Mouse (Mus musculus): Measurements from ENCODE around the gene Vav3. TPM values are rescaled to one million over a fixed set of nuclear protein-coding genes. Genes with fewer than 3 reads are reported as not detected.

Gene Vav3
- polyA plus RNA-seq, 1 experiment from 2014 or later: 19.9 TPM

- H3K9me3 ChIP-seq: no peaks in the 10 kb centered on the region
- no peak for ATAC-seq (ENCODE audit: low read depth)
- H3K4me2 ChIP-seq: no peak overlapping the region
- WGBS: 81% methylated on average over 1 of the region's 1 CpGs
- H3K4me1 ChIP-seq (replicated peaks): 0 out of 2 replicates have a peak, but pooled peaks cover 4% of the 10 kb centered on the region
- H3K27ac ChIP-seq (replicated peaks): no peak overlapping the region
- no peak overlapping the region for H3K4me3 ChIP-seq
- H3K36me3 ChIP-seq: no peaks in the 10 kb centered on the region
- no peak overlapping the region for H3K9ac ChIP-seq
- H3K27me3 ChIP-seq: no peaks in the 10 kb centered on the region
Measured at GRCm38 (mm10) chr3:109456340-109456739, 115.9 kb downstream of the Vav3 start.

GRCm38 (mm10) chr3:109463684-109464083 lies 123.2 kb downstream of the Vav3 start:
- no peak for ATAC-seq (ENCODE audit: low read depth)
- whole genome bisulfite sequencing: 83% methylated on average over 6 of the region's 6 CpGs
- no peaks in the 10 kb centered on the region for H3K36me3 ChIP-seq

GRCm38 (mm10) chr3:109464600-109464999 lies 124.1 kb downstream of the Vav3 start:
- Histone ChIP-seq H3K9ac (no peak overlapping the region), H3K4me2 (no peak overlapping the region), H3K27ac (replicated peaks) (no peak overlapping the region), H3K36me3 (no peaks in the 10 kb centered on the region), H3K9me3 (no peaks in the 10 kb centered on the region), H3K27me3 (no peaks in the 10 kb centered on the region), H3K4me3 (no peak overlapping the region), H3K4me1 (replicated peaks) (no peaks in the 10 kb centered on the region; the same call in 1 of the 2 replicates)
- 87% methylated on average over 8 of the region's 8 CpGs for WGBS
- no peak for ATAC-seq (ENCODE audit: low read depth)

More at GRCm38 (mm10) chr3:109463684-109464083, 123.2 kb downstream of the Vav3 start:
- H3K4me1 ChIP-seq (replicated peaks): no peaks in the 10 kb centered on the region; the same call in 1 of the 2 replicates
- H3K4me3 ChIP-seq: no peak overlapping the region
- no peaks in the 10 kb centered on the region for H3K9me3 ChIP-seq
- no peaks in the 10 kb centered on the region for H3K27me3 ChIP-seq
- no peak overlapping the region for H3K9ac ChIP-seq
- no peak overlapping the region for H3K27ac ChIP-seq (replicated peaks)
- H3K4me2 ChIP-seq: no peak overlapping the region

GRCm38 (mm10) chr3:109466541-109466940 lies 126.1 kb downstream of the Vav3 start:
- H3K4me3 ChIP-seq: no peak overlapping the region
- no peak overlapping the region for H3K9ac ChIP-seq
- H3K4me2 ChIP-seq: no peak overlapping the region
- no peak overlapping the region for H3K27ac ChIP-seq (replicated peaks)
- H3K4me1 ChIP-seq (replicated peaks): no peaks in the 10 kb centered on the region; the same call in 1 of the 2 replicates
- no peaks in the 10 kb centered on the region for H3K9me3 ChIP-seq
- no peaks in the 10 kb centered on the region for H3K27me3 ChIP-seq
- ATAC-seq (ENCODE audit: low read depth): no peak
- H3K36me3 ChIP-seq: no peaks in the 10 kb centered on the region

GRCm38 (mm10) chr3:109467288-109467687 lies 126.8 kb downstream of the Vav3 start:
- Histone ChIP-seq H3K9me3 (no peaks in the 10 kb centered on the region), H3K4me3 (no peak overlapping the region)
- no peak for ATAC-seq (ENCODE audit: low read depth)

GRCm38 (mm10) chr3:109469465-109469864 lies 129.0 kb downstream of the Vav3 start:
- no peak for ATAC-seq (ENCODE audit: low read depth)
- no peak overlapping the region for H3K4me2 ChIP-seq
- H3K36me3 ChIP-seq: no peaks in the 10 kb centered on the region
- H3K4me1 ChIP-seq (replicated peaks): no peaks in the 10 kb centered on the region; the same call in 1 of the 2 replicates
- no peaks in the 10 kb centered on the region for H3K27me3 ChIP-seq
- no peak overlapping the region for H3K9ac ChIP-seq
- no peak overlapping the region for H3K27ac ChIP-seq (replicated peaks)
- no peak overlapping the region for H3K4me3 ChIP-seq
- no peaks in the 10 kb centered on the region for H3K9me3 ChIP-seq
- 80% methylated on average over 3 of the region's 3 CpGs for WGBS

More at GRCm38 (mm10) chr3:109467288-109467687, 126.8 kb downstream of the Vav3 start:
- Histone ChIP-seq H3K27ac (replicated peaks) (no peak overlapping the region), H3K36me3 (no peaks in the 10 kb centered on the region), H3K9ac (no peak overlapping the region), H3K4me2 (no peak overlapping the region), H3K27me3 (no peaks in the 10 kb centered on the region), H3K4me1 (replicated peaks) (no peaks in the 10 kb centered on the region; the same call in 1 of the 2 replicates)
- 48% methylated on average over 4 of the region's 4 CpGs for WGBS

GRCm38 (mm10) chr3:109470651-109471255 lies 130.3 kb downstream of the Vav3 start:
- H3K9me3 ChIP-seq: no peaks in the 10 kb centered on the region
- H3K9ac ChIP-seq: no peak overlapping the region
- H3K27ac ChIP-seq (replicated peaks): no peak overlapping the region
- no peak overlapping the region for H3K4me2 ChIP-seq
- H3K4me3 ChIP-seq: no peak overlapping the region
- WGBS: 70% methylated on average over 1 of the region's 1 CpGs
- H3K36me3 ChIP-seq: no peaks in the 10 kb centered on the region
- no peak for ATAC-seq (ENCODE audit: low read depth)
- no peaks in the 10 kb centered on the region for H3K27me3 ChIP-seq
- no peaks in the 10 kb centered on the region; the same call in 1 of the 2 replicates for H3K4me1 ChIP-seq (replicated peaks)

- Histone ChIP-seq H3K27ac (replicated peaks) (no peak overlapping the region), H3K4me2 (no peak overlapping the region), H3K9ac (no peak overlapping the region), H3K4me1 (replicated peaks) (peaks cover 5% of the 10 kb centered on the region; the same call in 1 of the 2 replicates), H3K4me3 (no peak overlapping the region), H3K27me3 (no peaks in the 10 kb centered on the region), H3K36me3 (no peaks in the 10 kb centered on the region), H3K9me3 (no peaks in the 10 kb centered on the region)
- 67% methylated on average over 8 of the region's 8 CpGs for WGBS
- no peak for ATAC-seq (ENCODE audit: low read depth)
Measured at GRCm38 (mm10) chr3:109476521-109476920, 136.1 kb downstream of the Vav3 start.

GRCm38 (mm10) chr3:109478297-109478696 lies 137.8 kb downstream of the Vav3 start:
- Histone ChIP-seq H3K27ac (replicated peaks) (no peak overlapping the region), H3K4me2 (no peak overlapping the region), H3K4me1 (replicated peaks) (peaks cover 5% of the 10 kb centered on the region; the same call in 1 of the 2 replicates), H3K9me3 (no peaks in the 10 kb centered on the region), H3K4me3 (no peak overlapping the region), H3K9ac (no peak overlapping the region), H3K27me3 (no peaks in the 10 kb centered on the region), H3K36me3 (no peaks in the 10 kb centered on the region)
- 80% methylated on average over 4 of the region's 4 CpGs for WGBS
- no peak for ATAC-seq (ENCODE audit: low read depth)

- 78% methylated on average over 2 of the region's 2 CpGs for WGBS
- Histone ChIP-seq H3K4me2 (no peak overlapping the region), H3K27ac (replicated peaks) (no peak overlapping the region), H3K9ac (no peak overlapping the region), H3K9me3 (no peaks in the 10 kb centered on the region), H3K4me3 (no peak overlapping the region), H3K4me1 (replicated peaks) (peaks cover 5% of the 10 kb centered on the region; the same call in 1 of the 2 replicates), H3K36me3 (no peaks in the 10 kb centered on the region), H3K27me3 (no peaks in the 10 kb centered on the region)
- no peak for ATAC-seq (ENCODE audit: low read depth)
Measured at GRCm38 (mm10) chr3:109480625-109481024, 140.2 kb downstream of the Vav3 start.

GRCm38 (mm10) chr3:109486786-109487185 lies 146.3 kb downstream of the Vav3 start:
- WGBS: 68% methylated on average over 3 of the region's 3 CpGs
- no peak overlapping the region for H3K27ac ChIP-seq (replicated peaks)
- no peak overlapping the region for H3K4me2 ChIP-seq
- no peak overlapping the region for H3K4me3 ChIP-seq
- H3K9ac ChIP-seq: no peak overlapping the region
- H3K4me1 ChIP-seq (replicated peaks): peaks cover 44% of the 10 kb centered on the region
- H3K36me3 ChIP-seq: no peaks in the 10 kb centered on the region
- H3K9me3 ChIP-seq: no peaks in the 10 kb centered on the region
- no peaks in the 10 kb centered on the region for H3K27me3 ChIP-seq
- ATAC-seq (ENCODE audit: low read depth): no peak

GRCm38 (mm10) chr3:109487823-109488222 lies 147.4 kb downstream of the Vav3 start:
- H3K36me3 ChIP-seq: no peaks in the 10 kb centered on the region
- no peaks in the 10 kb centered on the region for H3K9me3 ChIP-seq
- H3K4me1 ChIP-seq (replicated peaks): peaks cover 44% of the 10 kb centered on the region
- H3K9ac ChIP-seq: no peak overlapping the region
- no peak overlapping the region for H3K4me3 ChIP-seq
- H3K4me2 ChIP-seq: no peak overlapping the region
- no peaks in the 10 kb centered on the region for H3K27me3 ChIP-seq
- ATAC-seq (ENCODE audit: low read depth): no peak
- peak overlapping the region; percentile 70 for H3K27ac ChIP-seq (replicated peaks)
- whole genome bisulfite sequencing: 91% methylated on average over 4 of the region's 4 CpGs

GRCm38 (mm10) chr3:109488750-109489171 lies 148.3 kb downstream of the Vav3 start:
- Histone ChIP-seq H3K27ac (replicated peaks) (peak overlapping the region; percentile 70; the same call in 1 of the 2 replicates), H3K4me1 (replicated peaks) (peaks cover 44% of the 10 kb centered on the region), H3K27me3 (no peaks in the 10 kb centered on the region), H3K9me3 (no peaks in the 10 kb centered on the region), H3K36me3 (no peaks in the 10 kb centered on the region), H3K9ac (no peak overlapping the region), H3K4me3 (no peak overlapping the region), H3K4me2 (no peak overlapping the region)
- WGBS: 7% methylated on average over 4 of the region's 4 CpGs
- peak; percentile 74 for ATAC-seq (ENCODE audit: low read depth)
